Mouse (Mus musculus) spleen, adult 2 months (tissue): ENCODE data around the gene Ppm1n. TPM values are rescaled to one million over a fixed set of nuclear protein-coding genes. Genes with fewer than 3 reads are reported as not detected.

Source experiments
- DNase-seq, 2 experiments: peaks; one replicate each; pipeline versions ENCODE4 v3.0.0 to v3.0.0-alpha.2; 2012 to 2021; ENCODE audit warnings: low spot score in 2 of 2, low read depth in 1 of 2
- H3K27ac ChIP-seq: fragments of 200-500 bp; 2 replicates; pipeline ENCODE4 v1.5.1; 2012; ENCODE audit warnings: low read length, inconsistent platforms; ENCODE audit not compliant: insufficient read depth
- H3K27me3 ChIP-seq: fragments of 200-500 bp; 2 replicates; pipeline ENCODE4 v1.6.1; 2012; ENCODE audit warnings: mild to moderate bottlenecking, moderate library complexity, low read length, inconsistent platforms; ENCODE audit not compliant: control insufficient read depth, insufficient read depth
- H3K36me3 ChIP-seq: fragments of 200-500 bp; 2 replicates; pipeline ENCODE4 v1.6.1; 2012; ENCODE audit warnings: mild to moderate bottlenecking, low read length, inconsistent platforms; ENCODE audit not compliant: control insufficient read depth, insufficient read depth
- H3K4me1 ChIP-seq: fragments of 200-500 bp; 2 replicates; pipeline ENCODE4 v1.6.1; 2011; ENCODE audit warnings: inconsistent platforms; ENCODE audit not compliant: control insufficient read depth, insufficient read depth, insufficient read length
- H3K4me3 ChIP-seq: fragments of 200-500 bp; 2 replicates; pipeline ENCODE4 v1.5.1; 2011; ENCODE audit warnings: mild to moderate bottlenecking, inconsistent platforms; ENCODE audit not compliant: insufficient read depth, insufficient read length; ENCODE audit errors: extremely low read depth
- CTCF ChIP-seq: fragments of 200-500 bp; IDR thresholded peaks from 2 replicates; pipeline ENCODE4 v1.5.1; 2011; ENCODE audit warnings: mild to moderate bottlenecking, inconsistent platforms; ENCODE audit not compliant: insufficient read depth, insufficient read length, insufficient replicate concordance; ENCODE audit errors: extremely low read depth
- POLR2A ChIP-seq: fragments of 200-500 bp; IDR thresholded peaks from 2 replicates; pipeline ENCODE4 v1.6.1; 2011; ENCODE audit warnings: low read depth, low read length, inconsistent platforms
- WGBS: fragments of 180-500 bp; shearing (Covaris S2); methylation state at CpG from one replicate; pipeline ENCODE4 v1.1.7; 2018; 5-methylcytosine and 5-hydroxymethylcytosine counted together
- polyA plus RNA-seq: library from polyadenylated mRNA; depleted of rRNA; stranded (reverse); fragments of >200 nt; gene quantifications from 2 replicates; pipeline ENCODE4 v1.2.3, GENCODE M21; 2012

Gene Ppm1n
- polyA plus RNA-seq, 1 experiment: 3.3 TPM

- 94% methylated on average over 8 of the region's 8 CpGs for WGBS
- H3K36me3 ChIP-seq: peaks cover 6% of the 10 kb centered on the region
- no peak overlapping the region for H3K27ac ChIP-seq
- H3K4me3 ChIP-seq: no peak overlapping the region
- no peaks in the 10 kb centered on the region for H3K4me1 ChIP-seq
- TF ChIP-seq CTCF (no peak), POLR2A (no peak)
- DNase-seq: no peak
- no peaks in the 10 kb centered on the region for H3K27me3 ChIP-seq
These were observed 38.9 kb downstream of the Ppm1n start for GRCm38 (mm10) chr7:19240905-19241463.

- 58% methylated on average over 4 of the region's 4 CpGs for WGBS
- H3K4me3 ChIP-seq: no peak overlapping the region
- H3K27ac ChIP-seq: no peak overlapping the region
- DNase-seq: no peak
- no peaks in the 10 kb centered on the region for H3K4me1 ChIP-seq
- no peaks in the 10 kb centered on the region for H3K27me3 ChIP-seq
- no peak for TF ChIP-seq CTCF
- TF ChIP-seq POLR2A: no peak
- H3K36me3 ChIP-seq: peaks cover 3% of the 10 kb centered on the region; the same call in 1 of the 2 replicates
These were observed 39.9 kb downstream of the Ppm1n start for GRCm38 (mm10) chr7:19239986-19240385.

GRCm38 (mm10) chr7:19239423-19239822 is 40.4 kb downstream of the Ppm1n start:
- Histone ChIP-seq H3K27me3 (no peaks in the 10 kb centered on the region), H3K36me3 (no peaks in the 10 kb centered on the region), H3K27ac (no peak overlapping the region), H3K4me3 (no peak overlapping the region), H3K4me1 (no peaks in the 10 kb centered on the region)
- DNase-seq: peak; percentile 71 to 86
- TF ChIP-seq CTCF: peak; percentile 95
- TF ChIP-seq POLR2A: no peak
- WGBS: 7% methylated on average over 1 of the region's 1 CpGs

GRCm38 (mm10) chr7:19238344-19238743 is 41.5 kb downstream of the Ppm1n start:
- 92% methylated on average over 4 of the region's 4 CpGs for WGBS
- no peaks in the 10 kb centered on the region for H3K36me3 ChIP-seq
- H3K27ac ChIP-seq: no peak overlapping the region
- DNase-seq: no peak
- no peaks in the 10 kb centered on the region for H3K4me1 ChIP-seq
- TF ChIP-seq POLR2A: no peak
- no peak for TF ChIP-seq CTCF
- no peak overlapping the region for H3K4me3 ChIP-seq
- no peaks in the 10 kb centered on the region for H3K27me3 ChIP-seq

GRCm38 (mm10) chr7:19236411-19236810 is 43.5 kb downstream of the Ppm1n start:
- Histone ChIP-seq H3K4me1 (no peaks in the 10 kb centered on the region), H3K36me3 (no peaks in the 10 kb centered on the region), H3K27ac (no peak overlapping the region), H3K4me3 (no peak overlapping the region), H3K27me3 (no peaks in the 10 kb centered on the region)
- DNase-seq: no peak
- TF ChIP-seq POLR2A: no peak
- TF ChIP-seq CTCF: no peak
- 89% methylated on average over 2 of the region's 2 CpGs for WGBS

GRCm38 (mm10) chr7:19235092-19235671 is 44.7 kb downstream of the Ppm1n start:
- Histone ChIP-seq H3K4me1 (no peaks in the 10 kb centered on the region), H3K27me3 (no peaks in the 10 kb centered on the region), H3K36me3 (no peaks in the 10 kb centered on the region), H3K27ac (no peak overlapping the region), H3K4me3 (no peak overlapping the region)
- no peak for DNase-seq
- 82% methylated on average over 2 of the region's 2 CpGs for WGBS
- TF ChIP-seq CTCF (no peak), POLR2A (no peak)

GRCm38 (mm10) chr7:19234652-19235051 is 45.2 kb downstream of the Ppm1n start:
- 83% methylated on average over 5 of the region's 5 CpGs for WGBS
- Histone ChIP-seq H3K4me1 (no peaks in the 10 kb centered on the region), H3K27me3 (no peaks in the 10 kb centered on the region), H3K4me3 (no peak overlapping the region), H3K27ac (no peak overlapping the region), H3K36me3 (no peaks in the 10 kb centered on the region)
- DNase-seq: no peak
- TF ChIP-seq POLR2A (no peak), CTCF (no peak)
